Mouse (Mus musculus) kidney, postnatal 10 days (tissue): ENCODE data around the gene Nfat5.
A peak's percentile ranks its signal among the peaks of the same experiment; 100 is the strongest.

ENCODE experiments used
- DNase-seq: peaks from one replicate; pipeline ENCODE4 v3.0.0; 2021; ENCODE audit warnings: mixed read lengths

Gene Nfat5

GRCm38 (mm10) chr8:107399495-107399894 is 106.2 kb downstream of the Nfat5 start:
- DNase-seq: peak; percentile 13

DNA sequence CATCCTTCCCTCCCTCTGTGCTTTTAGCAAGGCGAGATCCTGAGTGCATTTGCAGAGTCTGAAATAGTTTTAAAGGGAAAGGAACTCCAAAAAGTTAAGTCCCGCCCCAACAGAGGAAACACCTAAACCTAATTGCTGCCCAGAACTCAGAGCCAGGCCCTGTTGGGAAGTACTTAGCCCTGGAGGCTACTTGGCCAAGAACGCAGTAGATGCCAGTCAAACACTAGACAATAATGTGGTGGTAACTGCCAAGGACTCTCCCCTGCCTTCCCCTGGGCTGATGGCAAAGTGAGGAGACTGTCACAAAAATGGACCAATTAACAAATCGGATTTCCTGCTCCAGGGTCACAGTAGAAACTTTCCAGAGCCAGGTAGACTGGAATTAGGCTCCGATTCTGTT is 108.6 kb downstream of the Nfat5 start:
- DNase-seq: no peak

GRCm38 (mm10) chr8:107403038-107403781 is 109.9 kb downstream of the Nfat5 start, which contains the start of gene Nqo1:
Nqo1 (minus strand) TSS chr8:107403206.
- peak; percentile 88 for DNase-seq

DNA sequence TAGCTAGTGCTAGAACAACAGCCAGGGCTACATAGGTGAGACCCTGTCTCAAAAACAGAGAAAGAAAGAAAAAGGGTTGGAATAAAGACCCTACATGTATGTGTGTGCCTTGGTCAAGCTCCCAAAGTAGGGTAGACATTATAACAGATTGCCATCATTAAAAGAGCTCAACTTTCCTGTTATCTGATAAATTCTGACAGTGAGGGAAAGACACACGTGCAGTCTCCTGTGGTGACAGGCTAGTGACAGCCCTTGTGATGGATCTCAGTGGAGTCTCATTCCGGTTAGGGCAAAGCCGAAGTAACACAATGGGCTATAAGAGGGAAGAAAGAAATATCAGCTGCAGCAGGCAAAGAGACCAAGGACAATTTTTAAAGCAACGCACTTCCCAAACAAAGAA is 110.8 kb downstream of the Nfat5 start:
- no peak for DNase-seq

DNA sequence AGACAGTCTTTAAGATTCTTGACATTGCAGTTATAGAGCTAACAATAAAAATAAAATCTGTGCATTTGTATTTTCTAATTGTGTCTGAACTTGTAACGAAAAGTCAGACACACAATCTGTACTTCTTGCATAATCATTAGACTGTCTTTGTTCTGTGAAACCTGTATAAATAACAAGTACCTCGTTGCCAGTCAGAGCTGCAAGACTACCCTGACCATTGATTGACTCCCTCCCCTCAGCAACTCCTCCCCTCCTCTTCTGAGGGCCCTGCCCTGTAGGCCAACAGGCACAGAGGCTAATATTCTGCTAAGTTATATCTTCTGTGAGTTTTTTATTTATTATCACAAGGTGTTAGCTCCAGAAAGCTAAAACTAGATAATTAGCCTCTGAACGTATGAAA is 112.7 kb downstream of the Nfat5 start:
- DNase-seq: no peak

GRCm38 (mm10) chr8:107411391-107411790 is 118.1 kb downstream of the Nfat5 start:
- peak; percentile 37 for DNase-seq

GRCm38 (mm10) chr8:107412552-107412951 is 119.3 kb downstream of the Nfat5 start:
- no peak for DNase-seq

DNA sequence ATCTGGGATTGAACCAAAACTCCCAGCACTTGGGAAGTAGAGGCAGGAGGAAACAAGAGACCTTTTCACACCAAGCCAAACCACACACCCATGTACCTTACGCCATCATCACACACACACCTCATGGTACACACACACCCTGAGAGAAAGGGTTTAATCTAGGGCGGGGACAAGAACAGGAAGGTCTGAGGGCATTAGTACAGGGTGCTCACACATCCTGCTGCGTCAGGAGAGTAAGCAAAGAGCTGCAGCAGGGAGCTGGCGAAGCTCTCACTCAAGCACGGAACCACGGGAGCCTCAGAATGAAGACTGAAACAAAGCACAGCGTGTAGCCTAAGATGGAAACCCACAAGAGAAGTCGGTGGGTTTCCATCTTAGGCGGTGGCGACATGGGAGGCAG is 120.6 kb downstream of the Nfat5 start:
- DNase-seq: no peak

DNA sequence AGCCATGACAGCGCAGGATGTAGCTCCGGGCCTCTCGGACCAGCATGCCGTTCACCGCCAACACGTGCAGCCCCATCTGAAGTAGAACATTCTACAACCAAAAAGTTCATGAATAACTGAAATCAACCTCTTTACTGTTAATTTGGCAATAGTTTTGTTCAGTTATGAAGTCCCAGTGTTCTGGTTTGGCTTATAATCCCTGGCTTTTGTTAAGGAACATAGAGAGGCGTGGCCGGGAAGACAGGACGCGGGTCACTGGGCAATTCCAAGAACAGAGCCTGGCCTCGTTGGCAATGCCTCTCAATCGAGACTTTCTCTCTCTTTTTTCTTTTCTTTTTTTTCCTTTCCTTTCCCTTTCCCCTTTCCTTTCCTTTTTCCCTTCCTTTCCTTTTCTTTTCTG is 123.7 kb downstream of the Nfat5 start:
- no peak for DNase-seq

DNA sequence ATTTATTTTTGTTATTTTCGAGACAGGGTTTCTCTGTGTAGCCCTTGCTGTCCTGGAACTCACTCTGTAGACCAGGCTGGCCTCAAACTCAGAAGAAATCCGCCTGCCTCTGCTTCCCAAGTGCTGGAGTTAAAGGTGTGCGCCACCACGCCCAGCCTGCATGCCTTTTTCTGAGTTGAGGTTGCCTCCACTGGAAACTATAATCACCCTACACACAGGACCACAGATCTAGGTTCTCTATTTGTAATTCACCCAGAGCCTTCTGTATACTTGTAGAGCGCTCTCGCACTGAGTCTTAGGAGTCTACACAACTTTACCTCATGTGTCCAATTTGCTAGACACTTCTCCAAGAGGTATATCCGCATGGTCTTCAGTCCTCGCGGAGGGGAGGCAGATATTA is 130.9 kb downstream of the Nfat5 start:
- no peak for DNase-seq

DNA sequence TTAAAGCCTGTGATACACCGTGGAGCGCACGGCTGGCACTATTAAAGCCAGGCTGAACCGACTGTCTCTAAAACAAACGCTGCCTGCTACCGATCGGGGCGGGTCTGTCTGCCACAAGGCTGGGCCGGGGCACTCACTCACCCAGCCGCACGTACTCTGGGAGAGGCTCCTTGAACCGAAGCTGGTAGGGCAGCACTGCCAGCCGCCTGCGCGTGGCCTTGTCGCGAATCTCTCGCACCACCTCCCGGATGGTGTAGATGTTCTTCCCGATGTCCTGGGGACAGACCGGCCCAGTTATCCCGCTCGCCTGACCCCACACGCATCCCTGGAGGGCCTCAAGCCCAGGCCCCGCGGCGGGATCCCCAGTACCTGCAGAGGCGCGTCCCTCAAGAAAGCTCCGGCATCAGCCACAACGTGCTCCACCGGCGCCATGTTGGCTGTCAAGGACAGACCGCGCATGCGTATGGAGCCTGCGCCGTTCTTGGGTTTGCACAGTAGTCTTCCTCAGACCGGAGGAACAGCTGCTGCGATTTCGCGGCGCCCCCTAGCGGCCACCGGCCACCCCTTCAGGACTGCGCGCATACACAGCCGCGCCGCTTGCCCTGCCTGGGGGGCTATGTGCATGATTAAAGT is 131.4 kb downstream of the Nfat5 start, which contains the start of gene Nob1:
Gene Nob1 (minus strand): TSS at position 455 of the 633 bp plus-strand sequence.
- DNase-seq: peak; percentile 99

DNA sequence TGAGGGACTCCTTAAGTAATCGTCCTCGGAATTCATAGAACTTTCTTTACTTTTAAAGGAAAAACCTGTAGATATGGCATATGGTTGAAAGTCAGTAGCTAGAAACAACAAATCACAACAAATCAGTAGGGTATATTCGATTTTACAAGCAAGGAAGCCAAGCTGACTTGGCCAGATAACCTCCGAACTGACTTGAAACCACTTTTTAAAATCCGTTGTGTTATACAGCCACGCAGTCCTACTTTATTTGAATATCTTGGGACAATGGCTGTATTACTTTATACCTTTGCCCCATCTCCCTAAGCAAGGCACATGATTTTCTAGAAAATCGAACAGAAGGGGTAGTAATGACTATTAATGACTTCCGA is 131.9 kb downstream of the Nfat5 start:
- DNase-seq: no peak
